Mouse (Mus musculus): ENCODE results near the gene Depdc5. TPM values are rescaled to one million over a fixed set of nuclear protein-coding genes. Genes with fewer than 3 reads are reported as not detected.
"Not testable (repeated sequence)": the region's sequence is repeated elsewhere in the genome, so short reads cannot be mapped to it uniquely, and the experiment has no call there.

Gene Depdc5
- 6.8 and 6.9 TPM in 2 replicates for polyA plus RNA-seq (2015; fragmentation: Nextera tagmentation; extraction: Ambion mirVana)

DNA sequence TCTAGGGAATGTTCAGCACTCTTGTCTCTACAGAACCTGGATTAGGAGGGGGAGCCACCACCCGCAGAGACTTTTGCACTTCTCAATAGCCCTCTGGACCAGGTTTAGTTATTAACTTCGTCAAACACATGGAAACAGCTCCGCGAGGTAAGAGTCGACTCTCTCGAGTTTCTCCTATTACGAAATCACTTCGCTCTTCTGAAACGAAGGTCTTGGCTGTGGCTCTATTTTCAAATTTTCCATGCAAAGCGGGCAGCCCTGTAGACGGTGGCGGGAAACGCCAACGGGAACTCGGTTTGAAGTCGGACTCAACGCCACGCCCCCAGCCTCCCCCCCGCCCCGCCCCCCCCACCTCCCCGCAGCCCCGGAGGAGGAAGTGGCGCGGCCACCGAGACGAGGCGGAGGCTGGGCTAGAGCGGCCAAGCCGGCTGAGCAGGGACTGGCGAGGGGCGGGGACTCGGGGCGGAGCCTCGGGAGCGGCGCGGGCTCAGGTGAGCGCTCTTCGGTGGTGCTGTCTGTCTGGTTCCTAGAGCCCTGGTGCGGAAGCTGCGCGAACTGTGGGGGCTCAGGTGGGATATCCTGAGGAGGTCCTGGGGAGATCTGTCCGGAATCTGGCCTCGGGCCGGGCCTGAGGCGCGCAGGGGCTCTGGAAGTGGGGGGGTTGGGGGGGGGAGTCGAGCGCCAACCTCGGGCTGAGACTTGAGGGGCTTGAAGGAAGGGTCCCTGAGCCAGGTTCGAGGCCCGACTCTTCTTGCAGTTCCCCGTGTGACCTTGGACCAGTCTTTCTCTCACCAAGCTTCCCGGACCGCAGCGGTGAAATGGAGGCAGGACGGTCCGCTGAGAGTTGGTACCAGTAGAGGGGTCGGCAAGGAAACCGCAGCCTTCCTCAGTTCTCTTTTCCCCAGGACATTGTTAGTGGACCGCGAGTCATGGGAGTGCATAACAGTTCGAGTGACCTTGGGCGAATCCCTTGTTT, at the start of gene Depdc5:
TSS of gene Depdc5 (plus strand) at position 449 of the 976 bp plus-strand sequence.
- Histone ChIP-seq H3K9me3 (ENCODE audit: control insufficient read depth) (no peaks in the 10 kb centered on the region), H3K9ac (ENCODE audit: low read depth, low read length) (peak within 1 kb of the TSS; percentile 75), H3K27me3 (replicated peaks; ENCODE audit: control insufficient read depth, insufficient read depth, low read length) (no peaks in the 10 kb centered on the region), H3K4me1 (replicated peaks; ENCODE audit: control insufficient read depth, insufficient read depth, low read length) (no peaks in the 10 kb centered on the region), H3K27ac (ENCODE audit: low read depth, low read length) (peak within 1 kb of the TSS; percentile 68), H3K36me3 (ENCODE audit: control insufficient read depth, insufficient read depth) (0 out of 2 replicates have a peak, but pooled peaks cover 9% of the 10 kb centered on the region), H3K4me2 (replicated peaks; ENCODE audit: low read depth) (peak within 1 kb of the TSS; percentile 70), H3K4me3 (ENCODE audit: low read depth, low read length) (peak within 1 kb of the TSS; percentile 80)
- no peak for TF ChIP-seq CTCF (IDR thresholded peaks at IDR 0.05; ENCODE audit: low read depth)
- peak; percentile 99 for ATAC-seq
- under 1% methylated on average over 60 of the region's 64 CpGs for WGBS

DNA sequence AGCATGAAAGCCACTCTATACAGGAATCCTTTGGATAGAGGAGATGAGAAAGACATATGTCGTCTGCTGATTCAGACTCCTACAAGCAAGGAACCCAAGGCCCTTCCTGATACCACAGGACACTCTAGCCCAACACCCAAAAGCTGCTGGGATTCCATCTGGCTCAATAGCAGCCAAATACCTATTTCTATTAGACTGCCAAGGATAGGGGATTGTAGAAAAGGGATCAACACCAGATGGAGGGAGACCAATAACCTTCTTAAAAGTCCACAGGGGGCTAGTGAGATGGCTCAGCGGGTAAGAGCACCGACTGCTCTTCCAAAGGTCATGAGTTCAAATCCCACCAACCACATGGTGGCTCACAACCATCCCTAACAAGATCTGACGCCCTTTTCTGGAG, 48.1 kb upstream of the Depdc5 start:
- Histone ChIP-seq H3K9me3 (ENCODE audit: control insufficient read depth) (no peaks in the 10 kb centered on the region), H3K4me3 (ENCODE audit: low read depth, low read length) (no peak overlapping the region), H3K4me1 (replicated peaks; ENCODE audit: control insufficient read depth, insufficient read depth, low read length) (no peaks in the 10 kb centered on the region), H3K27ac (ENCODE audit: low read depth, low read length) (no peak overlapping the region), H3K27me3 (replicated peaks; ENCODE audit: control insufficient read depth, insufficient read depth, low read length) (no peaks in the 10 kb centered on the region), H3K4me2 (replicated peaks; ENCODE audit: low read depth) (no peak overlapping the region), H3K9ac (ENCODE audit: low read depth, low read length) (no peak overlapping the region), H3K36me3 (ENCODE audit: control insufficient read depth, insufficient read depth) (peaks cover 67% of the 10 kb centered on the region)
- ATAC-seq, result no peak
- no peak for TF ChIP-seq CTCF (IDR thresholded peaks at IDR 0.05; ENCODE audit: low read depth)
- 98% methylated on average over 4 of the region's 4 CpGs for WGBS

DNA sequence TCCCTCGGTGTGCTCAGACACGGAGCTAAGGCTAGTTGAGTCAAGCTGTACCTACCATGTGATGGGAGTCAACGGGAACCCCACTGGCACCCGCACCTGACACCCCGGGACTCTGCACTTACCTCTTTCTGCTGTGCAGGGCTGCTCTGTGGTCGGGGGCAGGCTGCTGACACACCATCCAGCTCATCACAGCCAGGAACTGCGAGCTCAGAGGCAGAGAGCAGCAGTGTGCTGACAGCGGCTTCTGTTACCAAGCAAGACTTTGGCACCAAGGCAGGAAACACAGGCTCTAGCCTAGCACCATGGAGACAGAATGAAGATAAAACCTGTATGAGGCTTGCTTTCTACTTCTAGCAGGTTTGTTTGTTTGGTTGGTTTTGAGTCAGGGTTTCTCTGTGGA, 43.0 kb upstream of the Depdc5 start:
- no peak for TF ChIP-seq CTCF (IDR thresholded peaks at IDR 0.05; ENCODE audit: low read depth)
- ATAC-seq, result no peak
- Histone ChIP-seq H3K4me3 (ENCODE audit: low read depth, low read length) (no peak overlapping the region), H3K4me1 (replicated peaks; ENCODE audit: control insufficient read depth, insufficient read depth, low read length) (no peaks in the 10 kb centered on the region), H3K27me3 (replicated peaks; ENCODE audit: control insufficient read depth, insufficient read depth, low read length) (no peaks in the 10 kb centered on the region), H3K4me2 (replicated peaks; ENCODE audit: low read depth) (no peak overlapping the region), H3K9me3 (ENCODE audit: control insufficient read depth) (no peaks in the 10 kb centered on the region), H3K36me3 (ENCODE audit: control insufficient read depth, insufficient read depth) (peaks cover 60% of the 10 kb centered on the region), H3K9ac (ENCODE audit: low read depth, low read length) (no peak overlapping the region), H3K27ac (ENCODE audit: low read depth, low read length) (no peak overlapping the region)
- whole genome bisulfite sequencing, result 95% methylated on average over 8 of the region's 8 CpGs

DNA sequence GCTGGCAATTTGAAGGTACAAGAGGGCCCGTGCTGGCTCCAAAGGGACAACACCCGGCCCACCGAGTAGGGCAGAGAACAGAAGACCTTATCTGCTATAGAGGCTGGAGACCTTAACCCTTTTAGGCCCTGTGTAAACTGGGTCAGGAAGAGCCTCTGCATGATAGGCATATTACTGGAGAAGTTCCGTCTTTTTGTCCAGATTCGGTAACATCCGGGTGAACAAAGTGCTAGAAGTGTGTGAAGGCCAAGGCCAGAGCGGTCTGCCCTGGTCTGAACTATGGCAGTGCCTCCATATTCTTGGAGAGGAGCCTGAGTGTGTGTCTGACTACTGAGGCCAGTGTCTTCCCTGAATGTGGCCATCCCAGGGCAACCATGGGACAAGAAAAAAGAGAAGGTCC, 36.5 kb upstream of the Depdc5 start, which contains the start of gene Gm20671:
TSS of gene Gm20671 (minus strand) at position 101 of the 400 bp plus-strand sequence.
- TF ChIP-seq CTCF (IDR thresholded peaks at IDR 0.05; ENCODE audit: low read depth), result no peak
- peaks cover 62% of the 10 kb centered on the region for H3K36me3 ChIP-seq (ENCODE audit: control insufficient read depth, insufficient read depth)
- no peaks in the 10 kb centered on the region for H3K27me3 ChIP-seq (replicated peaks; ENCODE audit: control insufficient read depth, insufficient read depth, low read length)

DNA sequence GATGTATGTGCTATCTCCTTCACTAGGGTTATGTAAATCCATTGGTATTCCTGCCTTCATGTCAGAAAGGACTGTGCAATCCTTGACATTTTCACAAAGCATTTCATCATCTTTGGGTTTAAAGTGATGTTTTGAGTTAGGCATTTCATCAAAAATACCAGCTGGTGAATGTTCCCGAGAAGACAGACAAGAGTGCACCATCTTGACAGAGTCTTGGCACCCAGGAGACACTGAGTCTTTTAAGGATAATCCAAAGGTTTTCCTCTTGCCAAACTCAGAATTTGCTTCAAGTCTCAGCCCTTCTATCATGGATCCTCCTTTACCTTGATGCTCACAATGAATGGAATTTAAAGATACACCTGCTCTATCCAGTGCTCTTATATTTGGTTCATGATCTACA, 34.7 kb upstream of the Depdc5 start:
- WGBS, result 94% methylated on average over 1 of the region's 1 CpGs
- H3K27me3 ChIP-seq (replicated peaks; ENCODE audit: control insufficient read depth, insufficient read depth, low read length); H3K9ac ChIP-seq (ENCODE audit: low read depth, low read length); H3K4me2 ChIP-seq (replicated peaks; ENCODE audit: low read depth); H3K4me3 ChIP-seq (ENCODE audit: low read depth, low read length); H3K9me3 ChIP-seq (ENCODE audit: control insufficient read depth); H3K4me1 ChIP-seq (replicated peaks; ENCODE audit: control insufficient read depth, insufficient read depth, low read length); ATAC-seq; H3K27ac ChIP-seq (ENCODE audit: low read depth, low read length): not testable (repeated sequence)
- H3K36me3 ChIP-seq (ENCODE audit: control insufficient read depth, insufficient read depth), result peaks cover 73% of the 10 kb centered on the region

More for the DNA sequence above, 36.5 kb upstream of the Depdc5 start, which contains the start of gene Gm20671:
- no peak within 1 kb of the TSS for H3K4me2 ChIP-seq (replicated peaks; ENCODE audit: low read depth)
- no peak within 1 kb of the TSS for H3K27ac ChIP-seq (ENCODE audit: low read depth, low read length)
- 86% methylated on average over 7 of the region's 7 CpGs for WGBS
- no peak within 1 kb of the TSS for H3K9ac ChIP-seq (ENCODE audit: low read depth, low read length)
- H3K4me3 ChIP-seq (ENCODE audit: low read depth, low read length), result no peak within 1 kb of the TSS
- ATAC-seq, result no peak
- no peaks in the 10 kb centered on the region for H3K9me3 ChIP-seq (ENCODE audit: control insufficient read depth)
- H3K4me1 ChIP-seq (replicated peaks; ENCODE audit: control insufficient read depth, insufficient read depth, low read length), result no peaks in the 10 kb centered on the region

DNA sequence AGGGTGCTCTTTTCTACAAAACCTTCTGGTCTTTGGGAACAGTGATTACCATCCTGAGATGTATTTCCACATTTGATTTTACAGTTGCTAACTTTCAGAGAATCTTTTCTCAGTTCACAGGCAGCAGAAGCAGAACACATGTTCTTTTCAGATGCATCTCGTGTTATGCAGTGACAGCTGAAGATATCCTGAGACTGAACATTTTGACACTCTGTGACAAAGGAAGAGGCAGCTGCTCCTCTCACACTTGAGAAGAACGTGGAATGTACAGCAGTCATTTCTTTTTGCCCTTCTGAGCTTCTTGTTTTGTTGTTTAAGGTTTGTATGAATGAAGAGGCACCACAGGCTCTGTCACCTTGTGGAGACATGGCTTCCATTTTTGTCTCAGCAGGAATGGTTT, 33.4 kb upstream of the Depdc5 start:
- TF ChIP-seq CTCF (IDR thresholded peaks at IDR 0.05; ENCODE audit: low read depth), result no peak
- no peaks in the 10 kb centered on the region for H3K4me1 ChIP-seq (replicated peaks; ENCODE audit: control insufficient read depth, insufficient read depth, low read length)
- no peaks in the 10 kb centered on the region for H3K27me3 ChIP-seq (replicated peaks; ENCODE audit: control insufficient read depth, insufficient read depth, low read length)
- no peak overlapping the region for H3K27ac ChIP-seq (ENCODE audit: low read depth, low read length)
- no peak overlapping the region for H3K9ac ChIP-seq (ENCODE audit: low read depth, low read length)
- no peak overlapping the region for H3K4me2 ChIP-seq (replicated peaks; ENCODE audit: low read depth)
- no peak overlapping the region for H3K4me3 ChIP-seq (ENCODE audit: low read depth, low read length)
- WGBS, result 93% methylated on average over 2 of the region's 2 CpGs
- H3K36me3 ChIP-seq (ENCODE audit: control insufficient read depth, insufficient read depth), result peaks cover 84% of the 10 kb centered on the region
- no peak for ATAC-seq
- H3K9me3 ChIP-seq (ENCODE audit: control insufficient read depth), result no peaks in the 10 kb centered on the region
